Mouse (Mus musculus): ENCODE measurements around the gene Trmt10b. TPM values are rescaled to one million over a fixed set of nuclear protein-coding genes. Genes with fewer than 3 reads are reported as not detected.
A peak's percentile ranks its signal among the peaks of the same experiment; 100 is the strongest.

The Trmt10b gene
- 10 to 100 TPM in 1 of 2 experiments, 1 to 10 TPM in 1; 8.5 to 11.4 TPM for total RNA-seq (2021)
- long read RNA-seq, experiment 1, transcript Trmt10b-201 (9 exons, 2,064 nt) = major isoform, 5 of 8 reads
- long read RNA-seq, experiment 1, partial matches to known transcripts = 2 of 8 reads
- long read RNA-seq, experiment 1, other reads (novel, unspliced or antisense) = 1 of 8 reads
- long read RNA-seq, experiment 2, transcript Trmt10b-201 (9 exons, 2,064 nt) = major isoform, 12 of 16 reads
- long read RNA-seq, experiment 2, partial matches to known transcripts = 1 of 16 reads
- long read RNA-seq, experiment 2, other reads (novel, unspliced or antisense) = 3 of 16 reads

GRCm38 (mm10) chr4:45296662-45297564 lies at the start of gene Trmt10b:
Trmt10b (plus strand) TSS chr4:45297127.
- peak; percentile 47 to 54 for DNase-seq (ENCODE audit: low spot score in 2 of 2)

- no peak for DNase-seq (ENCODE audit: low spot score in 2 of 2)
Observed at GRCm38 (mm10) chr4:45251265-45251664, 45.7 kb upstream of the Trmt10b start.

- DNase-seq (ENCODE audit: low spot score in 2 of 2) = peak in 1 of 2 experiments; percentile 24
Observed at GRCm38 (mm10) chr4:45252861-45253262, 44.1 kb upstream of the Trmt10b start.

DNA sequence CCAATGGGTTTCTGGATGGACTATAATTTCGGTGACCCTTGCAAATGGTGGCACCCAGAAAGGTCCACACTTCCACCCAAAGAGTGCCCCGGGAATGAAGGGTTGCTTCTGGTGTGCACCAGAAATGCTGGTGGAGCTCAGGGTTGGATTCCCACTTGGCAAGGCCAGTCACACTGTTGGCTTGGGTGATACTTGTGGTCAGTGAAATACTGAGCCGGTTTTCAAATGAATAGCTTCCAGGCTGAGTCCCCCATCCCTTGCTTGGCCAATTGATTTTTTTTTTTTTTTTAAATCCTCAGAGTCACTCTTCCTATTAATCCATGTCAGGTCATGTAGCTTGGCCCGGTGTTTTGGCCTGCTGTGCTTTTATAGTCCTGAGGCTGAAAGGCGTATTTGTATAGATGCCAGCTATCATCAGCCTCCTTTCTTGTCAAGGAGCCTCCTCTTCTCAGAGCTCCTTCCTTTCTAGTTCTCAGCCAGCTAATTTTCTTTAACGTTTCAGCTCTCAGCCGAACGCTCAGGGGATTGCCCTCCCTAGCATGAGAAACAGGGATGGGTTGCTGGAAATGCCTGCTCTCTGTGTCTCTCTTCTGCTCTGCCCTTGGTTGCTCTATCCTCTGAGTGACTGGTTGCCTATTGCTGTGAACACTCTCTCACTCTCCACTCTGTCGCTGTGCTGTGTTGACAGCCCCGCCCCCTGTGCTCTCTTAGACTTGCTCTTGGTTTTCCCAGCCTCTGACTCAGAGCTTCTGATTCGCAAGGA lies 42.9 kb upstream of the Trmt10b start:
- DNase-seq (ENCODE audit: low spot score in 2 of 2) = peak; percentile 20 to 29

- no peak for DNase-seq (ENCODE audit: low spot score in 2 of 2)
Observed at GRCm38 (mm10) chr4:45259232-45259832, 37.6 kb upstream of the Trmt10b start.

GRCm38 (mm10) chr4:45261551-45261950 lies 35.4 kb upstream of the Trmt10b start:
- DNase-seq (ENCODE audit: low spot score in 2 of 2) = no peak

DNA sequence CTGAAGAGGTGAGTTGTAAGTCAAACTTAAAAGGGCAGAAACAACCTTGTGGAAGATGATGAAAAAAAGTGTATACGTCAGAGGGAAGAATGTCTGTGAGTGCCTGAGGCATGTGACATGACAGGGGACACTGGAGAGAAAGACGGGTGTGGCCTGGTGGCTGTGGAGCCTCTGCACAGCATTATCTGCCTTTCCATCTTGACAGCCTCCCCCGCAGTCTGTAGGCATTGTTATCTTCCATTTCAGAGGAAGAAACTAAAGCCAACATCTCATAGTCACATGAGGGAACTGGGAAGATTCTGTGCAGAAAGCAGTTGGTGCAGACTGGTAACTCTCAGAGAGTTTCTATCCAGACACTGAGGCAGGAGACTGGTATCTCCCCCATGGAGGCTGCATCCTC lies 29.0 kb upstream of the Trmt10b start:
- no peak for DNase-seq (ENCODE audit: low spot score in 2 of 2)

DNA sequence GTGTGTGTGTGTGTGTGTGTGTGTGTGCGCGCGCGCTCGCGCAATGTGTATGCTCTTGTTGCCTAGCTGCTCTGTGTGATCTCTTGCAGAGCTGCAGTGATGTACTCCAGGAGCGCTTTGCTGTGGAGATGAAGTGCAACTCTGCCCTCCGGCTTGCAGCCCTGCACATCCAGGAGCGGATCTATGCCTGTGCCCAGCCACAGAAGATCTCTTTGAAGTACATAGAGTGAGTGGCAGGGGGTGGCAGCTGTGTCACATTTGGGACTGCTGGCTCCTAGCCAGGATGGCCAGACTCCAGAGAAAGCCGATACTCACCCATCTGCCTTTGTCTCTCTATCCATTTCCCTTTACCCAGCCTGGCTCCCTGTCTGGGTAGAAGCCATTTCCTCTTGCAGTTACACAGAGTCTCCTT lies 25.9 kb upstream of the Trmt10b start:
- DNase-seq (ENCODE audit: low spot score in 2 of 2) = no peak

DNA sequence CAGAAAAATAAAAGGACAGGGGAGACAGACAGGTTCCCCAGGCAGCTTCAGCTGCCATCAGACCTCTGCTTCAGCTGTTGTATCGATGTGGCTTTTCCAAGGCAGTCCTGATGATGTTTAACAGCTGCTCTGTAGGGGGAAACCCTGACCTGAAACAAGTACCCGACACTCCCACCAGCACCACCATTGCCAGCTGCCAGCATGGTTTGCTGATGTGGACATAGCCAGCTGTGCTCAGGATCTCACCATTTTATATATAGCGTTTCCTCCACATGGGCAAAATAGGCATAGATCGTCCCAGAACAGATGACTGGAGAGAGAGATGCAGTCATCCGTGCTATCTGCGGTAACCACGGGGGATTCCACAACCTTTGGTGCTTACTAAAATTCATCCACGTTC lies 21.2 kb upstream of the Trmt10b start:
- DNase-seq (ENCODE audit: low spot score in 2 of 2) = no peak

GRCm38 (mm10) chr4:45279292-45279691 lies 17.6 kb upstream of the Trmt10b start:
- DNase-seq (ENCODE audit: low spot score in 2 of 2) = no peak

DNA sequence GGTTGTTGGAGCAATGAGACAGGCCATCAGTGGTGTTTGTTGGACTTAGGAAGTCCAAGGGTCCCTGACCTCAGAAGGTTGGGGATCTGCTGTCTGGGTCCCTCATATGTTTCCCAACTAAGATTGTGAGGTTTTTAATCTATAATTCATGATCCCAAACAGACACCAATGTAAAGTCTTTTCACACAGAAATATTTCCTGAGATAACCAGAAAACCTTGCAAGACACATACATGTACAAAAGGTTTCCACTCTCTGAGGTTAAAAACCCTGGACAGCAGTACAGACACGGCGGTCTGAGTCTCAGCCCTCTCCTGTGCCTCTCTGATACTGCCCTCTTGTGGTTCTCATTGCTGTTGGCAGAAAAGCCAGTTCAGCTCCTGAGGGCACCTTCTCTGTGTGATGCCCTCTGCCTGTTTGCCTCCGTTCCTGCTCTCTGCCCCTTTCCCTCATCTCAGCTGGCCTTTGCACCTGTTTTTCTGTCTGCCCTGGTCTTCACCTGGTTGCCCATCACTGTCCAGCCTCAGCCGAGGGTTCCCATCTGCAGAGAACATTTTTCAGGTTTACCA lies 16.9 kb upstream of the Trmt10b start:
- peak; percentile 37 to 52 for DNase-seq (ENCODE audit: low spot score in 2 of 2)

DNA sequence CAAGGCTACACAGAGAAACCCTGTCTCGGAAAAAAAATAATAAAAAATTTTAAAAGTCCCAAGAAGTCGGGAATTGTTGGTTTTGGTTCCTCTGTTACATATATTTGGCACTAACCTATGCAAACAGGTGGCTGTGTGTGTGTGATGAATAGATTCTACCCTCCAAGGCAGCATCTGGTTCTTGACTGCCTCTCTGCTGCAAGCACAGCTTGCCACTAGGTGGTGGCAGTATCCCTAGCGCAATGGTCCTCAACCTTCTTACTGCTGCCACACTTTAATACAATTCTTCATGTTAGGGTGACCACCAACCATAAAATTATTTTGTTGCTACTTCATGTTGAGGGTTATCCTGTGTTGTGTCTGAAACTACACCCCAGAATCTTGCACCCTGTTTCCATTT lies 10.6 kb upstream of the Trmt10b start:
- DNase-seq (ENCODE audit: low spot score in 2 of 2) = no peak

GRCm38 (mm10) chr4:45287906-45288305 lies 9.0 kb upstream of the Trmt10b start:
- no peak for DNase-seq (ENCODE audit: low spot score in 2 of 2)

DNA sequence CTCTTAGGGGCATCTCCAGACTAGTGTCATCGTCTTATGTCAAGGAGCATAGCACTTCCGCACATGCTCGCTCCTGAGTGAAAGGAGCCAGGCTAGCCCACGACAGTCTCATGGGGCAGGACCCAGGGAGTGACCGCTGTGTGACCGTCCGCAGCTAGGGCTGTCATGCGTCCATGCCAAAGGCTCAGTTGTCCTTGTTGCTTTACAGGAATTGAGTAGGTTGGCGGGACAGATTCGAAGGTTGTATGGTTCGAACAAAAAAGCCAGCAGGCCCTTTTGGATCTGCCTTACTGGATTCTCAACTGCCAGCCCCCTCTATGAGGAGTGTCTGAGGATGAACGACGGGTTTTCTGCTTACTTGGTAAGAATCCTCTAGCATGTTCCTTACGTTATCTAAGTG lies 8.6 kb downstream of the Trmt10b start:
- DNase-seq (ENCODE audit: low spot score in 2 of 2) = no peak

DNA sequence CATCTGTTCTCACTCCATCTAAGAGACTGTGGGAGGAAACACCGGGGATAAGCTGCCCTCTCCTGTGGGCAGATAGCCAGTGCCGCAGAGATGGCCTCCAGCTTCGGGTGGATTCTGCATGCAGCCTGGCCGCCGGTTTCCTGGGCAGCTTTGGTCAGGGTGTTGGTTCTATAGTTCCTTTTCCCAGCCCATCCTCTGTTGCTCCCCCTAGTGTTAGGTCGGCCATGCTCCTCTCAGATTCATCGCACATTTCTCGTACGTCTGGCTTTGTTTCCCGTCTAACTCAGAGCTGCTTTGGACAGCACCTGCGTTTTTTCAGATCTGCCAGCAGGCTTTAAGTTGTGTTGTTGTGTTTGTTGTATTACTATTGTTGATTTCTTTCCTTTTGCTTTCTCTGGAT lies 11.1 kb downstream of the Trmt10b start:
- DNase-seq (ENCODE audit: low spot score in 2 of 2) = no peak

DNA sequence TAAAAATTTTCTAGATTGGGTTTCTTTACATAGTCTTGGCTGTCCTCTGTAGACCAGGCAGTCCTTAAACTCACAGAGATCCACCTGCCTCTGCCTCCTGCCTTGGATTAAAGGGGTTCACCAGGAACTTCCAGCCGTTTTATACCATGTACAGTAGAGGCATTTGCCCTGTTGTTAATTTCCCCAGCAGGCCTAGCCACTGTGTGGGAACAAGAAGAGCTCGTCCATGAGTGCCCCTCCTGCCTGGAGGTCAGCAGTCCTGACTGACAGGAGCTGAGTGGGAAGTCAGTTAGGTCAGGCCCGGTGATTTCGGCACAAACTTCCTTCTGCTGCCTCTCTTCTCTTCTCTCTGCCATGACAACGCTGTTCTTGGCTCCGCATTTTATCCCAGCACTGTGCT lies 11.7 kb downstream of the Trmt10b start:
- no peak for DNase-seq (ENCODE audit: low spot score in 2 of 2)

DNA sequence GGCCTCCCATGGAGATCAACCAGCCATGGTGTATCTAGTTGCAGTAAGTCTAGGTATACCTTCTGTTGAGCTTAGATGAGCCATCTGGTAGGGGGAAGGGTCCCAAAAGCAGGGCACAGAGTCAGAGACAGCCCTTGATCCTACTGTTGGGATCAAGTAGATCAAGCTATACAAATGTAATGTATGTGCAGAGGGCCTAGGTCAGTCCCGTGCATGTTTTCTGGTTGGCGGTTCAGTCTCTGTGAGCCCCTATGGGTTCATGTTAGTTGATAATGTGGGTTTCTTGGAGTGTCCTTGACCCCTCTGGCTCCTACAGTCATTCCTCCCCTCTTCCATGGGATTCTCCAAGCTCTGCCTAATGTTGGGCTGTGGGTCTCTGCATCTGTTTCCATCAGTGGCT lies 14.1 kb downstream of the Trmt10b start:
- DNase-seq (ENCODE audit: low spot score in 2 of 2) = no peak

- DNase-seq (ENCODE audit: low spot score in 2 of 2) = peak; percentile 81 to 84
Observed at GRCm38 (mm10) chr4:45320159-45320816, 23.4 kb downstream of the Trmt10b start.

DNA sequence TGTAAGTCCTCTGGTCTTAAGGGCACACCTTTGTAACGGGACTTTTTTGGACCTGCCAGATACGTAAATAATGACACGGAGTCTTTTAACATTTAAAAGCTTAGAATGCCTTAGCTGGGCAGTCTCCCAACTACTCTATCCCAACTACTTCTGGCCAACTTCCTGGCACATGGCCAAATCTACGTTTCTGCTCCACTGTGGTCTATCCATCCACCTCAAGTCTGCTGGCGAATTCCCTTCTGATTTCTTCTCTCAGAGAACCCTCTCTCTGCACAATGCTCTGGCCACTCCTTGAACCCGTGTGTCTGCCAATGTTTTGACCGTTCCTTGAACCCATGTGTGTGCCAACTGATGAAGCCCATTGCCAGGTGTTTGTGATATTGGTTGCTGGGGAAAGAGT lies 34.2 kb downstream of the Trmt10b start:
- no peak for DNase-seq (ENCODE audit: low spot score in 2 of 2)

- no peak for DNase-seq (ENCODE audit: low spot score in 2 of 2)
Observed at GRCm38 (mm10) chr4:45332466-45332865, 35.5 kb downstream of the Trmt10b start.

Measured in adrenal gland, adult 18-20 months (tissue).